Mouse (Mus musculus): ENCODE data around the gene Thoc3.
"Not testable (repeated sequence)": the region's sequence is repeated elsewhere in the genome, so short reads cannot be mapped to it uniquely, and the experiment has no call there.

Gene Thoc3

GRCm38 (mm10) chr13:54468098-54469011 is at the start of gene Thoc3:
Gene Thoc3, minus strand, starts transcription at chr13:54468849.
- peak; percentile 94 for DNase-seq (ENCODE audit: low spot score in 2 of 2)

GRCm38 (mm10) chr13:54505920-54506319 is 37.3 kb upstream of the Thoc3 start:
- peak in 1 of 2 experiments; percentile 48 for DNase-seq (ENCODE audit: low spot score in 2 of 2)

GRCm38 (mm10) chr13:54504611-54505260 is 36.1 kb upstream of the Thoc3 start:
- no peak for DNase-seq (ENCODE audit: low spot score in 2 of 2)

GRCm38 (mm10) chr13:54503604-54504521 is 35.2 kb upstream of the Thoc3 start, which contains the start of gene Simc1:
Gene Simc1, plus strand, starts transcription at chr13:54503779.
- DNase-seq (ENCODE audit: low spot score in 2 of 2): peak; percentile 76 to 77

- no peak for DNase-seq (ENCODE audit: low spot score in 2 of 2)
Observed at GRCm38 (mm10) chr13:54503278-54503603, 34.6 kb upstream of the Thoc3 start.

- no peak for DNase-seq (ENCODE audit: low spot score in 2 of 2)
Observed at GRCm38 (mm10) chr13:54501957-54502690, 33.5 kb upstream of the Thoc3 start.

GRCm38 (mm10) chr13:54501352-54501751 is 32.7 kb upstream of the Thoc3 start:
- no peak for DNase-seq (ENCODE audit: low spot score in 2 of 2)

- not testable (repeated sequence) for DNase-seq (ENCODE audit: low spot score in 2 of 2)
Observed at GRCm38 (mm10) chr13:54499551-54499950, 30.9 kb upstream of the Thoc3 start.

GRCm38 (mm10) chr13:54491381-54491780 is 22.7 kb upstream of the Thoc3 start:
- DNase-seq (ENCODE audit: low spot score in 2 of 2): no peak

GRCm38 (mm10) chr13:54490411-54490810 is 21.8 kb upstream of the Thoc3 start:
- no peak for DNase-seq (ENCODE audit: low spot score in 2 of 2)

- no peak for DNase-seq (ENCODE audit: low spot score in 2 of 2)
Observed at GRCm38 (mm10) chr13:54481498-54481897, 12.8 kb upstream of the Thoc3 start.

GRCm38 (mm10) chr13:54479286-54479685 is 10.6 kb upstream of the Thoc3 start:
- DNase-seq (ENCODE audit: low spot score in 2 of 2): peak; percentile 54 to 55

- no peak for DNase-seq (ENCODE audit: low spot score in 2 of 2)
Observed at GRCm38 (mm10) chr13:54475702-54476101, 7.1 kb upstream of the Thoc3 start.

GRCm38 (mm10) chr13:54474996-54475395 is 6.3 kb upstream of the Thoc3 start:
- DNase-seq (ENCODE audit: low spot score in 2 of 2): no peak

- no peak for DNase-seq (ENCODE audit: low spot score in 2 of 2)
Observed at GRCm38 (mm10) chr13:54471967-54472366, 3.3 kb upstream of the Thoc3 start.

- DNase-seq (ENCODE audit: low spot score in 2 of 2): no peak
Observed at GRCm38 (mm10) chr13:54469012-54469354, 334 bp upstream of the Thoc3 start.

GRCm38 (mm10) chr13:54459282-54459681 is 9.4 kb downstream of the Thoc3 start:
- DNase-seq (ENCODE audit: low spot score in 2 of 2): no peak

- DNase-seq (ENCODE audit: low spot score in 2 of 2): no peak
Observed at GRCm38 (mm10) chr13:54457062-54457461, 11.6 kb downstream of the Thoc3 start.

- peak; percentile 75 to 77 for DNase-seq (ENCODE audit: low spot score in 2 of 2)
Observed at GRCm38 (mm10) chr13:54447496-54448224, 21.0 kb downstream of the Thoc3 start.

- peak; percentile 89 to 93 for DNase-seq (ENCODE audit: low spot score in 2 of 2)
Observed at GRCm38 (mm10) chr13:54446686-54447495, 21.8 kb downstream of the Thoc3 start.

Data from right cerebral cortex, postnatal 10 days (tissue).